Mouse (Mus musculus) testis, adult 2 months (tissue): ENCODE results near the gene Epm2aip1. TPM values are rescaled to one million over a fixed set of nuclear protein-coding genes. Genes with fewer than 3 reads are reported as not detected.

Source experiments
- H3K27ac ChIP-seq: fragments of 200-500 bp; 2 replicates; pipeline ENCODE4 v1.5.1; 2012; ENCODE audit warnings: low read depth, low read length; ENCODE audit not compliant: control insufficient read depth, insufficient read depth
- H3K27me3 ChIP-seq: fragments of 200-500 bp; 2 replicates; pipeline ENCODE4 v1.6.1; 2012; ENCODE audit warnings: mild to moderate bottlenecking, low read length, moderate library complexity; ENCODE audit not compliant: control insufficient read depth, insufficient read depth
- H3K36me3 ChIP-seq: fragments of 200-500 bp; 2 replicates; pipeline ENCODE4 v1.6.1; 2012; ENCODE audit warnings: mild to moderate bottlenecking, low read length; ENCODE audit not compliant: control insufficient read depth, insufficient read depth
- H3K4me1 ChIP-seq: fragments of 200-500 bp; 2 replicates; pipeline ENCODE4 v1.6.1; 2012; ENCODE audit warnings: low read length; ENCODE audit not compliant: control insufficient read depth, insufficient read depth
- H3K4me3 ChIP-seq: fragments of 200-500 bp; 2 replicates; pipeline ENCODE4 v1.5.1; 2012; ENCODE audit warnings: low read depth, mild to moderate bottlenecking, low read length, moderate library complexity, mixed read lengths; ENCODE audit not compliant: control insufficient read depth
- CTCF ChIP-seq: fragments of 200-500 bp; IDR thresholded peaks from 2 replicates; pipeline ENCODE4 v1.5.1; 2012; ENCODE audit warnings: low read depth, mild to moderate bottlenecking, inconsistent platforms, low read length, moderate library complexity; ENCODE audit not compliant: control insufficient read depth, insufficient read depth, insufficient replicate concordance
- POLR2A ChIP-seq: fragments of 200-500 bp; IDR thresholded peaks from 2 replicates; pipeline ENCODE4 v1.6.1; 2012; ENCODE audit warnings: low read depth, mild to moderate bottlenecking, inconsistent platforms, low read length, moderate library complexity; ENCODE audit not compliant: control insufficient read depth
- polyA plus RNA-seq: library from polyadenylated mRNA; depleted of rRNA; stranded (reverse); fragments of >200 nt; gene quantifications from 2 replicates; pipeline ENCODE4 v1.2.3, GENCODE M21; 2012; rRNA removed

Gene Epm2aip1
- 3.6 and 4.2 TPM in 2 replicates for polyA plus RNA-seq

GRCm38 (mm10) chr9:111271434-111272160 is at the start of gene Epm2aip1, which contains the start of gene Mlh1:
Epm2aip1 (plus strand) TSS chr9:111271929.
Mlh1 (minus strand) TSS chr9:111271791.
- H3K27ac ChIP-seq = peak within 1 kb of the TSS; percentile 92
- peak within 1 kb of the TSS; percentile 94 for H3K4me3 ChIP-seq
- H3K27me3 ChIP-seq = no peaks in the 10 kb centered on the region
- peak; percentile 70 for TF ChIP-seq POLR2A
- no peak for TF ChIP-seq CTCF
- peaks cover 7% of the 10 kb centered on the region for H3K4me1 ChIP-seq
- H3K36me3 ChIP-seq = no peaks in the 10 kb centered on the region; the same call in 1 of the 2 replicates

DNA sequence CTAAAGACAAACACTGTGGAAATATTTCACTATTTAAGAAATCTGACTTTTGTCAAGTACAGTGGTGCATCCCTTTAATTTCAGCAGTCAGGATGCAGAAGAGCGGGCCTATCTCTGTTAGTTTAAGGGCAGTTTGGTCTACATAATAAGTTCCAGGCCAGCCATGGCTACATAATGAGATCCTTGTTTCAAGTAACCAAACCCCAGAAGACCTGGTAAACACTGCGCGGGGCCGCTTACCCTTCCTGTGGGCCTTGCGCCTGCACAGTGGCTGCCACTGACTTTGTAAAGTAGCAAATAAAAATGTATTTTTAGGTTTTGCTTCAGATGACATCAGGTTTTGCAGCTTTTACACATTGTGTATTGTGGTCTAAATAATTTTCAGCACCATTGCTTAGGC is 48.3 kb upstream of the Epm2aip1 start:
- H3K4me1 ChIP-seq = no peaks in the 10 kb centered on the region
- TF ChIP-seq POLR2A (no peak), CTCF (no peak)
- H3K27ac ChIP-seq = no peak overlapping the region
- no peak overlapping the region for H3K4me3 ChIP-seq
- no peaks in the 10 kb centered on the region for H3K27me3 ChIP-seq
- H3K36me3 ChIP-seq = no peaks in the 10 kb centered on the region; the same call in 1 of the 2 replicates

DNA sequence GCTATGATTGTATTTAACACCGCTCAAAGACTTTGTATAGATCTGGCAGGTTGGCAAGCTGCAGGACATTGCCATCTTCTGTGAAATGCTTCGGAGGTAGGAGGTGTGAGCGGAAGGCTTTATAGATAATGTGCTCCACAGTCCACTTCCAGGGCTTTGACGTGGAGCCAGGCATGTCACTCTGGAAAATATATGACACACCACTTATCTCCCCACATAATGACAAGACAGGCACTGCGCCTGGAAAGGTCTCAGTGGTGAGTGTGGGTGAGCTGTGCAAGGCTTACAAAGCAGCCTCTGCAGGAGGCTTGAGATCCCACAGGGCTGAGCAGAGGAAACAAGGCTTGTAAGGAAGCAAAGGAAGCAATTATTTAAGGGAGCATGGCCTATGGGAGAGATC is 43.3 kb upstream of the Epm2aip1 start:
- Histone ChIP-seq H3K27me3 (no peaks in the 10 kb centered on the region), H3K36me3 (peaks cover 2% of the 10 kb centered on the region), H3K27ac (no peak overlapping the region), H3K4me3 (no peak overlapping the region), H3K4me1 (no peaks in the 10 kb centered on the region)
- TF ChIP-seq POLR2A (no peak), CTCF (no peak)

DNA sequence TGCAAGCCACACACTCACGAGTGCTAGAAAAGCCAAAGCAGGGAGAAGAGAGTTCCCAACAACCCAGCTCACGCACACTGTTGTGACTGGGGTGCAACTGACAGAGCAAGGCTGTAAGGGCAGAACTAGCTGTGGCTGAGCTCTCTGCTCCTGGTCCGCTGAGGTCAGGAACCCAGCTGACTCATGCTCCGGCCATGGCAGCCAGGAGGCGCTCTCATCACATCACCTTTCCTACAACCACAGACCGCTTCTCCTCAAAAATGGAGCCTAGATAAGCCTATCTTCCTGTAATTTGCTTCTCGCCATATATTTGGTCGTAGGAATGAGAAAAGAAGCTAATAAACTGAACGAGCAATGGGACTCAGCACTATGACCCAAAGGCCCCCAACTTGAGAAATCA is 37.0 kb upstream of the Epm2aip1 start:
- Histone ChIP-seq H3K4me1 (no peaks in the 10 kb centered on the region), H3K27ac (no peak overlapping the region), H3K36me3 (0 out of 2 replicates have a peak, but pooled peaks cover 1% of the 10 kb centered on the region), H3K4me3 (no peak overlapping the region), H3K27me3 (no peaks in the 10 kb centered on the region)
- TF ChIP-seq CTCF (no peak), POLR2A (no peak)

GRCm38 (mm10) chr9:111237726-111238125 is 34.0 kb upstream of the Epm2aip1 start:
- peaks cover 4% of the 10 kb centered on the region; the same call in 1 of the 2 replicates for H3K36me3 ChIP-seq
- no peak for TF ChIP-seq CTCF
- no peak for TF ChIP-seq POLR2A
- H3K4me1 ChIP-seq = no peaks in the 10 kb centered on the region
- no peaks in the 10 kb centered on the region for H3K27me3 ChIP-seq
- H3K27ac ChIP-seq = no peak overlapping the region
- H3K4me3 ChIP-seq = no peak overlapping the region

GRCm38 (mm10) chr9:111239821-111240220 is 31.9 kb upstream of the Epm2aip1 start:
- H3K27ac ChIP-seq = no peak overlapping the region
- peaks cover 3% of the 10 kb centered on the region; the same call in 1 of the 2 replicates for H3K36me3 ChIP-seq
- H3K4me1 ChIP-seq = no peaks in the 10 kb centered on the region
- TF ChIP-seq POLR2A = no peak
- TF ChIP-seq CTCF = no peak
- H3K27me3 ChIP-seq = no peaks in the 10 kb centered on the region
- no peak overlapping the region for H3K4me3 ChIP-seq

GRCm38 (mm10) chr9:111243384-111243783 is 28.3 kb upstream of the Epm2aip1 start:
- no peaks in the 10 kb centered on the region for H3K4me1 ChIP-seq
- no peak overlapping the region for H3K4me3 ChIP-seq
- no peak overlapping the region for H3K27ac ChIP-seq
- TF ChIP-seq POLR2A (no peak), CTCF (no peak)
- peaks cover 3% of the 10 kb centered on the region; the same call in 1 of the 2 replicates for H3K36me3 ChIP-seq
- no peaks in the 10 kb centered on the region for H3K27me3 ChIP-seq
